Mouse (Mus musculus) limb, embryonic 11.5 days (tissue): ENCODE data around the gene Ddx47. TPM values are rescaled to one million over a fixed set of nuclear protein-coding genes. Genes with fewer than 3 reads are reported as not detected.

ENCODE experiments used
- ATAC-seq: fragments of 200-750 bp; cut with Nextera tagmentation; 2 replicates; pipeline ENCODE4 v1.8.0; 2017; ENCODE audit warnings: low read depth; ENCODE audit not compliant: insufficient number of reproducible peaks, low FRiP score, low TSS enrichment
- DNase-seq: peaks from one replicate; pipeline ENCODE4 v3.0.0-alpha.2; 2015; ENCODE audit warnings: low spot score
- H3K27ac ChIP-seq: fragments of 300-500 bp; sonication (generic); replicated peaks from 2 replicates; pipeline ENCODE4 v1.5.1; 2014; ENCODE audit warnings: low read depth, mild to moderate bottlenecking, low read length
- H3K27me3 ChIP-seq: fragments of 300-500 bp; sonication (generic); 2 replicates; pipeline ENCODE4 v1.6.1; 2014; ENCODE audit warnings: mild to moderate bottlenecking, low read length, mixed read lengths; ENCODE audit not compliant: control insufficient read depth, insufficient read depth
- H3K36me3 ChIP-seq: fragments of 300-500 bp; sonication (generic); 2 replicates; pipeline ENCODE4 v1.6.1; 2014; ENCODE audit warnings: mild to moderate bottlenecking, low read length, moderate library complexity, mixed read lengths; ENCODE audit not compliant: control insufficient read depth, insufficient read depth
- H3K4me1 ChIP-seq: fragments of 300-500 bp; sonication (generic); 2 replicates; pipeline ENCODE4 v1.6.1; 2014; ENCODE audit warnings: low read length, mixed read lengths; ENCODE audit not compliant: control insufficient read depth, insufficient read depth
- H3K4me2 ChIP-seq: fragments of 300-500 bp; sonication (generic); 2 replicates; pipeline ENCODE4 v1.6.1; 2014; ENCODE audit warnings: low read depth, mild to moderate bottlenecking, moderate library complexity; ENCODE audit not compliant: severe bottlenecking
- H3K4me3 ChIP-seq: fragments of 300-500 bp; sonication (generic); 2 replicates; pipeline ENCODE4 v1.5.1; 2014; ENCODE audit warnings: low read depth, low read length
- H3K9ac ChIP-seq: fragments of 300-500 bp; sonication (generic); 2 replicates; pipeline ENCODE4 v1.6.1; 2014; ENCODE audit warnings: mild to moderate bottlenecking, low read length
- H3K9me3 ChIP-seq: fragments of 300-500 bp; sonication (generic); 2 replicates; pipeline ENCODE4 v1.6.1; 2016; ENCODE audit warnings: low read length; ENCODE audit not compliant: control insufficient read depth
- WGBS: fragments of 180-500 bp; shearing (Covaris S2); extraction: QIAGEN DNeasy Blood & Tissue Kit; methylation state at CpG from one replicate; pipeline ENCODE4 v1.1.7; 2014; 5-methylcytosine and 5-hydroxymethylcytosine counted together
- polyA plus RNA-seq: library from polyadenylated mRNA; unstranded; fragments of >200 nt; fragmentation: Nextera tagmentation; extraction: Ambion mirVana; gene quantifications from 2 replicates; pipeline ENCODE4 v1.2.1, GENCODE M21; 2014

The Ddx47 gene
- polyA plus RNA-seq, 1 experiment from 2014 or later: 140 TPM

DNA sequence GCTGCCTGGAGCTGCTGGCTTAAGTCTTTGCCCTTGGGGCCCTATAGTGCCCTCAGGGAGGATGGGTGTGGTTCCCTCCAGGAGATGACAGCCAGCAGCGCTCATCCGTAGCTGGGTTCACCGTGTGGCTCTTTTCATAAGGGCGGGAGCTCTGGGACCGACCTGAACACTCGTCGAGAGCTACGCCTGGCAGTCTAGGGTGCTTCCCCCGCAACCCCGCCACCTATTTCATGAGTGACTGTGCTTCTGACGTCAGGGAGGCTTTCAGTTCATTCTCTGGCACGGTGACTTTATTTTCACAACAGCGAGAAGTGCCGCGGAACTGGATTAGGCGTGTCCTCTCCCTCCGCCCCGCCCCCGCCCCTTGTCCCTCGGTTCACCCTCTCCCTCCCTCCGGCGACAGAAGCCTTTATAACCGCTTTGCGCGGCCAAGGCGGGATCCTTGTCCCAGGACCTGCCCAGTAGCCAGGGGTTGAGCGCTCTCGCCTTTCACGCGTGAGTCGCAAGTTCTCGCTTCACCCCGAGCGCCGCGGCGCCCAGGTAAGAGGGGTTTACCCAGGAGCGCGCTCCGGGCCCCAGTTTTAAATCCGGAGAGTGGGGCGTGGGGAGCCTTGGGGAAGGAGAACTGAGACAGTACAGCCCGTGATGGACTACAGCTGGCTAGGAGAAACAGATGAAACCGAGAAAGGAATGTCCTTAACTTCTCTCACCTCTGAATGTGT, 54.0 kb downstream of the Ddx47 start, which contains the start of gene Gprc5a:
TSS of gene Gprc5a (plus strand) at position 416 of the 722 bp plus-strand sequence.
- Histone ChIP-seq H3K9me3 (no peaks in the 10 kb centered on the region), H3K4me1 (0 out of 2 replicates have a peak, but pooled peaks cover 3% of the 10 kb centered on the region), H3K36me3 (no peaks in the 10 kb centered on the region), H3K4me3 (peak within 1 kb of the TSS; percentile 40), H3K27ac (no peak within 1 kb of the TSS), H3K27me3 (peaks cover 9% of the 10 kb centered on the region; the same call in 1 of the 2 replicates), H3K9ac (peak within 1 kb of the TSS; percentile 52), H3K4me2 (peak within 1 kb of the TSS; percentile 76)
- ATAC-seq (peak; percentile 53), DNase-seq (peak; percentile 71)
- WGBS: under 1% methylated on average over 44 of the region's 44 CpGs

DNA sequence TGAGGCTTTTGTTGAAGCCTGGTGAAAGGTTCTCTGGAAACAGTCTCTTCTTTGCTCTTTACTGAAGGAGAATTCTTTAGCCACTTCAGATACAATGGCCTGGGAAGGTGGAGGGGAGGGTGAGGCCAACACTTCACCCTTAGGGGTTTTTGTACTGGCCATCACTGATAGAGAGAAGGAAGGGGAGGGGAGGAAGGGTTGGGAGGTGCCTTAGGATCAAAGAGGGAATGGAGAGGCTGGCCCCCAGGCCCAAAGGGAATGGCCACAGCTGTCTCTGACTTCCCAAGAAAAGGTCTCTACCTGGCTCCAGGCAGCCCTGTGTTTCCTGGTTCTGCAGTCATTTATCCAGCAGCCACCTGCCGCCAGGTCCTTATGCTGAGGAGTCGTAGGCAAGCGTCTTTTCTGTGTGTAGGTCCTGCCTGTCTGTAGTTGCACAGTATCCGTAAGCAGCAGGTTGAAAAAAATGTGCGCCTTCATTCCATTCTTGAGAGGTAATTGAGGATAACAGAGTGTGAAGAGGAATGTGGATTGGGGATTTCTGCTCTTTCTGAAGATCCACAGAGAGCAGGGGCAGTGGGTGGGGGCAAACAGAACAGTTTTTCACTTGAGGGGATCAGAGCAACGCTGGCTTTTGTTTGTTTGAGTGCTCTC, 55.5 kb downstream of the Ddx47 start:
- no peaks in the 10 kb centered on the region for H3K36me3 ChIP-seq
- DNase-seq (no peak), ATAC-seq (no peak)
- no peak overlapping the region for H3K9ac ChIP-seq
- no peak overlapping the region for H3K4me2 ChIP-seq
- no peaks in the 10 kb centered on the region for H3K9me3 ChIP-seq
- no peak overlapping the region for H3K4me3 ChIP-seq
- 0 out of 2 replicates have a peak, but pooled peaks cover 3% of the 10 kb centered on the region for H3K4me1 ChIP-seq
- no peak overlapping the region for H3K27ac ChIP-seq
- 43% methylated on average over 6 of the region's 6 CpGs for WGBS
- H3K27me3 ChIP-seq: peaks cover 9% of the 10 kb centered on the region; the same call in 1 of the 2 replicates

DNA sequence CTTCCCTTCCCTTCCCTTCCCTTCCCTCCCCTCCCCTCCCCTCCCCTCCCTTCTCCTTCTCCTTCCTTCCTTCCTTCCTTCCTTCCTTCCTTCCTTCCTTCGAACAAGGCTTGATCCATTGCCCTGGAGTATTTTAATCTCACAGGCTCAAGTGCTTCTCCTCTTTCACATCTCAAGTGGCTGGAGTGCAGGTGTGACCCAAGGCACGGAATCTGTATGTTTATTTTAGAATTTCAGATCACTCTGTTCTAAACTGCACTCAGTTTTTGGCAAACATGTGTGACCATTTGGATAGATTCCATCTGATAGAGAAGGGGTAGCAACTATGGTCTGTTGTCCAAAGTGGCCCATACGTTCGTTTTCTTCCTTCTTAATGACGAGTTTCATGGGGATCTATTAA, 56.8 kb downstream of the Ddx47 start:
- H3K9ac ChIP-seq: no peak overlapping the region
- no peaks in the 10 kb centered on the region for H3K9me3 ChIP-seq
- no peak overlapping the region for H3K4me2 ChIP-seq
- 78% methylated on average over 4 of the region's 5 CpGs for WGBS
- ATAC-seq (no peak), DNase-seq (no peak)
- H3K36me3 ChIP-seq: no peaks in the 10 kb centered on the region
- no peak overlapping the region for H3K27ac ChIP-seq
- no peak overlapping the region for H3K4me3 ChIP-seq
- 0 out of 2 replicates have a peak, but pooled peaks cover 3% of the 10 kb centered on the region for H3K4me1 ChIP-seq
- H3K27me3 ChIP-seq: peaks cover 9% of the 10 kb centered on the region; the same call in 1 of the 2 replicates

DNA sequence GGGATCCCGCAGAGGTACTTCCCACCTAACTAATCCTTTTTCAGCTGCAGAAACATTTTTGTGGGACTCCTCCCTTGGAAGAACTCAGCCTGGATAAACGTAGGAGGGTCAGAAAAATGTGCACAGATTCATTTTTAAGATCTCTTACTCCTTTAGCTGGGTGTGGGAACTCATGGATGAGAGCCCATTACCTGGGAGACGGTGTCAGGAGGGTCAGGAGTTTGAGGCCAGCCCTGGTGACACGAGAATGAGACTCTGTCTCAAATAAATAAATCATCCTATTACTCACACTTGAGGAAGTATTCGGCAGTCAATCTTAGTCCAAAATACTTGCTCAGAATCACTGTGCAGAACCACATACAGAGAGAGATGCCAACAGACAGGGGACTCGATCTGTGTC, 58.4 kb downstream of the Ddx47 start:
- no peak overlapping the region for H3K27ac ChIP-seq
- DNase-seq (no peak), ATAC-seq (no peak)
- no peaks in the 10 kb centered on the region for H3K36me3 ChIP-seq
- no peaks in the 10 kb centered on the region for H3K9me3 ChIP-seq
- peaks cover 8% of the 10 kb centered on the region; the same call in 1 of the 2 replicates for H3K27me3 ChIP-seq
- no peak overlapping the region for H3K9ac ChIP-seq
- WGBS: 75% methylated on average over 6 of the region's 6 CpGs
- H3K4me2 ChIP-seq: no peak overlapping the region
- H3K4me1 ChIP-seq: 0 out of 2 replicates have a peak, but pooled peaks cover 3% of the 10 kb centered on the region
- no peak overlapping the region for H3K4me3 ChIP-seq

DNA sequence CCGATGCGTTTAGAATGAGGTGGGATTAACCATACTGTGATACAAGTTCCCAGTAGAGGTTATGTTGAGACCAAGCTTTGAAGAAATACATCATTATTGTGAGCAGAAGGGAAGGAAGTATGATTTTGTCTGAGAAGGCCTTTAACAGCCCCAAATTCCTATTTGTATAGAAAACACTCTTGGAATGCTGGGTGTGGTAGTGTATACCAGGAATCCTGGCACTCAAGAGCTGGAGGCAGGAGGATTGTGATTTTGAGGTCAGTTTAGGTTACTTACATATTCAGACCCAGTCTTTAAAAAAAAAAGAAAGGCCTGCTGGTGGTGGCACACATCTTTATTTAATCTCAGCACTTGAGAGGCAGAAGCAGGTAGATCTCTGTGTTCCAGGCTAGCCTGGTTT, 58.9 kb downstream of the Ddx47 start:
- Histone ChIP-seq H3K27ac (no peak overlapping the region), H3K36me3 (no peaks in the 10 kb centered on the region), H3K9ac (no peak overlapping the region), H3K27me3 (peaks cover 3% of the 10 kb centered on the region; the same call in 1 of the 2 replicates), H3K4me3 (no peak overlapping the region), H3K4me1 (no peaks in the 10 kb centered on the region), H3K4me2 (no peak overlapping the region), H3K9me3 (no peaks in the 10 kb centered on the region)
- DNase-seq (no peak), ATAC-seq (no peak)
- 91% methylated on average over 2 of the region's 2 CpGs for WGBS

Other genes starting within 250 kb of the Ddx47 start
- 12.5 and 13.2 TPM in 2 replicates for gene Dusp16, start 219.0 kb upstream of the Ddx47 start, polyA plus RNA-seq
- gene Crebl2, start 181.5 kb upstream of the Ddx47 start, polyA plus RNA-seq: 0.67 and 1.3 TPM in 2 replicates
- 8.9 and 9.8 TPM in 2 replicates for gene Gpr19, start 113.0 kb upstream of the Ddx47 start, polyA plus RNA-seq
- 13.7 and 16.1 TPM in 2 replicates for gene Cdkn1b, start 91.2 kb upstream of the Ddx47 start, polyA plus RNA-seq
- gene Apold1, start 29.9 kb upstream of the Ddx47 start, polyA plus RNA-seq: 3.0 and 3.4 TPM in 2 replicates
- gene Gprc5a, start 54.0 kb downstream of the Ddx47 start, polyA plus RNA-seq: 0.95 and 1.6 TPM in 2 replicates
- gene Gprc5d, start 106.7 kb downstream of the Ddx47 start, polyA plus RNA-seq: not detected in 2 replicates
- 20.4 and 21.2 TPM in 2 replicates for gene Fam234b, start 186.4 kb downstream of the Ddx47 start, polyA plus RNA-seq
- gene Hebp1, start 186.4 kb downstream of the Ddx47 start, polyA plus RNA-seq: 1.3 and 3.8 TPM in 2 replicates
- gene Gsg1, start 242.7 kb downstream of the Ddx47 start, polyA plus RNA-seq: 0.81 and 0.91 TPM in 2 replicates